Mouse (Mus musculus): ENCODE measurements around the gene Rps6kb1.
"Not testable (repeated sequence)": the region's sequence is repeated elsewhere in the genome, so short reads cannot be mapped to it uniquely, and the experiment has no call there.

Gene Rps6kb1

GRCm38 (mm10) chr11:86484101-86484868 lies 60.3 kb downstream of the Rps6kb1 start, which contains the start of gene Rnft1:
Gene Rnft1 (plus strand): TSS chr11:86484657.
- CTCF ChIA-PET: no interaction called here

- CTCF ChIA-PET: no interaction called here
Measured at GRCm38 (mm10) chr11:86473576-86473975, 71.0 kb downstream of the Rps6kb1 start.

DNA sequence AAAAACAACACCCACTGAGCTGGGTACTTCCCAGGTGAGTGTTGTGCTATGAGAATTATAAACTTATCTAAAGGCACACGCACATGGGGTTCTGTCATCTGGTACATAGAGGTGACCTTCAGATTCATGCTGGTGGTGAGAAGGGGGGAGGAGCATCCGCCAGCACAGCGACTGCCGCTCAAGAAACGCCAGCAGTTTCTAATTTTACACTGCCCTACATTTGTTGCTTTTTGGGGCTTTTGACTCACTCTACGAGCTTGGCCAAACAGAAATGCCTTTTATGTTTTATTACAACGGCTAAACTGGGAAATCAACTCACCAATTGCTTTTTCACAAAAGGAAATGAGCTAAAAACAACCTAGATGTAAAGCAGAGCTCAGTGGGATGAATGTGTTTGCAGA lies 71.8 kb downstream of the Rps6kb1 start:
- CTCF ChIA-PET: no interaction called here

GRCm38 (mm10) chr11:86471785-86472184 lies 72.8 kb downstream of the Rps6kb1 start:
- CTCF ChIA-PET: interaction anchor here (0.6 kb wide), 2 partner anchors 55 to 993 kb away, joined by 3 to 10 read pairs; no protein-coding TSS in a partner anchor

DNA sequence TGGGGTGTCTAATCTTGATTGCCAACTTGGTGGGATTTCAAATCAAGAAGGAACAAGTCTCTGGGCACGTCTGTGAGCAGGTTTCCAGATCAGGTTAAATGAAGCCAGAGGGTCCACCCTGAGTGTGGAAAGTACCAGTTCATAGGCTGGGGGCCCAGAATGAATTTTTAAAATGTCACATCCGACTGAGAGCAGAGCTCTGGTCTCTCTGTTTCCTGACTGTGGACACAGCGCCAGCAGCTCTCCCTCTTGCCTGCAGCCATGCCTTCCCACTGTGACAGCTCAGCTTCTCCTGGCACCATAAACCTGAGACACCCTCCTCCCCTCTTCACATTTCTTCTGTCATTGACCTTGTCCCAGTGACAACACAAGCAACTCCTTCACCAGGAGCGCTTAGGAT lies 75.6 kb downstream of the Rps6kb1 start:
- CTCF ChIA-PET: no interaction called here

DNA sequence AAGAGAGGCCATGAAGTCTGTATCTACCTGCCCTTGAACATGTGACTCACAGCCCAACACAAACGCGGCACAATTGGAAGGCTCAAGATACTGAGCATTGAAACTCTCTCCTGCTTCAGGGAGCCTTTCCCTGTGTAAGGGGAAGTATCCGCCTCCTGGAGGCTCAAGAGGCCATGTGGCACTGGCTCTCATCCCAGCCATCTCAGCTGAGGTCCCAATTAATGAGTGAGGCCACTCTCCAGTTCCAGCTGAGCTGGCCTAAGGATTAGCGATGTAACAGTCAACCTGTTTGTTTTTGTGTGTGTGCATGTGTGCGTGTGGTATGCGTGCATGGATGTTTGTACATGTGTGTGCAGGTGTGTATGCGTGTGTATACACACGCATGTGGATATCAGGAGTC lies 76.3 kb downstream of the Rps6kb1 start:
- CTCF ChIA-PET: interaction anchor here (0.5 kb wide), 1 partner anchor 56 kb away, joined by 4 read pairs; no protein-coding TSS in a partner anchor

- CTCF ChIA-PET: not testable (repeated sequence)
Measured at GRCm38 (mm10) chr11:86464275-86464674, 80.3 kb downstream of the Rps6kb1 start.

- CTCF ChIA-PET: no interaction called here
Measured at GRCm38 (mm10) chr11:86462579-86462978, 82.0 kb downstream of the Rps6kb1 start.

GRCm38 (mm10) chr11:86458866-86459265 lies 85.7 kb downstream of the Rps6kb1 start:
- CTCF ChIA-PET: no interaction called here

DNA sequence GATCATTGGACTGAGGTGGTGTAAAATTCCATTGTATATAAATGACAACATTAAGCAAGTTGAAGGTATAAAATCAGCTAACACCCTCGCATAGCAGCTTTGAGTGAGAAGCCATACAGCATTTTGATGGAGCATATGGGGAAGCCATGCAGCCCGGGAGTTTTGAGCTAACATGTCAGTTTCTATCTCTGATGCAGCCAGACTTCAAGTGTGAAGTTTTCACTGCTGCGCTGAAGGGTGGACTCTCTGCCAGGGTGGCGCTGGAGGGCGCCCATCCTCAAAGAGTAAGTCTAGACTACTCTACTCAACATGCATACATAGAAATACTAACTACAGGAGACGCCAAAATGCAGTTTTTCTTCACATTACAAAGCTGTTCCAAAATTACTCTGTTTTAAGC lies 87.1 kb downstream of the Rps6kb1 start:
- CTCF ChIA-PET: no interaction called here

DNA sequence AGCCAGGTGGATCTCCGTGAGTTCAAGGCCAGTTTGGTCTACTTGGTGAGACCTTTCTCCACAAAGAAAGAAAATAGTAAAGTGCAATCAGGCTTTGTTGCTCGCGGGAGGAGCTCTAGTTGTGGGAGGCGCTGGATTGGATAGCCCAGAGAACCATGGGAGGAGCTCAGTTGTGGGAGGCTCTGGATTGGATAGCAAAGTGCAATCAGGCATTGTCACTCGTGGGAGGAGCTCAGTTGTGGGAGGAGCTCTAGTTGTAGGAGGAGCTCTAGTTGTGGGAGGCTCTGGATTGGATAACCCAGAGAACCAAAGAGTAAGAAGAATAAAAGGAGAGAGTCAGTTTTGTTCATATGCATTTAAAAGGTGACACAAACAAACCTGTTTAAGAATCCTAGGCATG lies 90.6 kb downstream of the Rps6kb1 start:
- CTCF ChIA-PET: no interaction called here
